Mouse (Mus musculus) heart, embryonic 12.5 days (tissue): ENCODE measurements at regions not wholly inside any gene's neighbourhood (a gene's known extent, or its start where the extent isn't known, plus 50 kb on each side); places are given as distances from the start of the nearest gene placed in this dataset.

ENCODE experiments used
- ATAC-seq: fragments of 200-750 bp; cut with Nextera tagmentation; 2 replicates; pipeline ENCODE4 v1.8.0; 2017; ENCODE audit warnings: moderate TSS enrichment, moderate library complexity; ENCODE audit not compliant: insufficient number of reproducible peaks, low FRiP score
- H3K27ac ChIP-seq: fragments of 300-500 bp; sonication (generic); 2 replicates; pipeline ENCODE4 v1.5.1; 2016; ENCODE audit warnings: mild to moderate bottlenecking, moderate library complexity; ENCODE audit not compliant: poor library complexity, severe bottlenecking
- H3K27me3 ChIP-seq: fragments of 300-500 bp; sonication (generic); replicated peaks from 2 replicates; pipeline ENCODE4 v1.6.1; 2016; ENCODE audit warnings: mild to moderate bottlenecking, moderate library complexity
- H3K36me3 ChIP-seq: fragments of 300-500 bp; sonication (generic); 2 replicates; pipeline ENCODE4 v1.6.1; 2016; ENCODE audit warnings: mild to moderate bottlenecking, moderate library complexity
- H3K4me1 ChIP-seq: fragments of 300-500 bp; sonication (generic); replicated peaks from 2 replicates; pipeline ENCODE4 v1.6.1; 2016; ENCODE audit warnings: mild to moderate bottlenecking
- H3K4me2 ChIP-seq: fragments of 300-500 bp; sonication (generic); 2 replicates; pipeline ENCODE4 v1.6.1; 2016; ENCODE audit warnings: mild to moderate bottlenecking, moderate library complexity
- H3K4me3 ChIP-seq: fragments of 300-500 bp; sonication (generic); 2 replicates; pipeline ENCODE4 v1.5.1; 2016; ENCODE audit warnings: mild to moderate bottlenecking
- H3K9ac ChIP-seq: fragments of 300-500 bp; sonication (generic); 2 replicates; pipeline ENCODE4 v1.6.1; 2016; ENCODE audit warnings: mild to moderate bottlenecking, moderate library complexity
- H3K9me3 ChIP-seq: fragments of 300-500 bp; sonication (generic); replicated peaks from 2 replicates; pipeline ENCODE4 v1.6.1; 2016; ENCODE audit warnings: mild to moderate bottlenecking, moderate library complexity
- WGBS: fragments of 180-500 bp; shearing (Covaris S2); methylation state at CpG from one replicate; pipeline ENCODE4 v1.1.7; 2016; 5-methylcytosine and 5-hydroxymethylcytosine counted together

DNA sequence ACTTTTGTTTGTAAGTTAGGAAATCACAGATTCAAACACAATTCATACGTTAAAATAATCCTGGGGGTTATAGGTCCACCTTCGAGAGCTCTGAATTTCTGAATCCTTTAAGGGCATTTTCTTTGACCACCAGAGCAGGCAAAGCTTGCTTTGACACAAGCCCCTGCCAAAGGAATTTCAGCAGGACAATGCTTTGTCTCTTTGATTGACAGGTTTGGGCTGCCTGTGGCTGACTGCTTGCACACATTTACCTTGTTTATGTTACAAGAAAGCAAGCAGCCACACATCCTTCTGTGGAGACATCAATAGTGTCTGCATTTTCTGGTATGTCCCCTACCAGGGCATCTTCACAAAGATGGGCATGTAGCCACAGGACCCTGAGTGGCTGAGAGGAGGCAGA is 228.5 kb downstream of the Dcdc2c start:
- H3K4me3 ChIP-seq: no peak overlapping the region
- no peaks in the 10 kb centered on the region for H3K9me3 ChIP-seq
- H3K36me3 ChIP-seq: no peaks in the 10 kb centered on the region
- no peaks in the 10 kb centered on the region for H3K27me3 ChIP-seq
- H3K4me2 ChIP-seq: no peak overlapping the region
- no peak overlapping the region for H3K27ac ChIP-seq
- WGBS: 51% methylated on average over 2 of the region's 2 CpGs
- no peak overlapping the region for H3K9ac ChIP-seq
- H3K4me1 ChIP-seq: no peaks in the 10 kb centered on the region
- no peak for ATAC-seq

DNA sequence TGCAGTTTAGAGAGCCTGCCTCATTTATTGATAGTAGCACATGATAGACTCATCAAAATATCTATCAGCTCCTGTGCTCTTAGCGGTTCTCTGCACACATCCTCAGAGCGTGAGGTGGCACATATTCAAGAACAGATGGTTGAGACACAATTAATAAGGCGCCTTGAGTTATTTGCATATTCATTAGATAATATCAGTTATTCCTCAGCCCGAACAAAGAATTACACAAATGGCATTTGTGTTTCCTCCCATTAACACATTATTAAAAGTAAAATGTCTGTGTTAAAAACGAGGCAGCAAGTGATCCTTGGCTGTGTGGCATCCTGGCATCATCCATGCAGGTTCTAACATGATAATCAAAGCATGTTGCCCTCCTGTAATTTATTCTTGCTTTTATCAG is 243.0 kb downstream of the Dcdc2c start:
- Histone ChIP-seq H3K4me1 (no peaks in the 10 kb centered on the region), H3K9ac (no peak overlapping the region), H3K36me3 (no peaks in the 10 kb centered on the region), H3K9me3 (no peaks in the 10 kb centered on the region), H3K4me2 (no peak overlapping the region), H3K27ac (no peak overlapping the region), H3K27me3 (no peaks in the 10 kb centered on the region), H3K4me3 (no peak overlapping the region)
- ATAC-seq: no peak
- 75% methylated on average over 5 of the region's 5 CpGs for WGBS

DNA sequence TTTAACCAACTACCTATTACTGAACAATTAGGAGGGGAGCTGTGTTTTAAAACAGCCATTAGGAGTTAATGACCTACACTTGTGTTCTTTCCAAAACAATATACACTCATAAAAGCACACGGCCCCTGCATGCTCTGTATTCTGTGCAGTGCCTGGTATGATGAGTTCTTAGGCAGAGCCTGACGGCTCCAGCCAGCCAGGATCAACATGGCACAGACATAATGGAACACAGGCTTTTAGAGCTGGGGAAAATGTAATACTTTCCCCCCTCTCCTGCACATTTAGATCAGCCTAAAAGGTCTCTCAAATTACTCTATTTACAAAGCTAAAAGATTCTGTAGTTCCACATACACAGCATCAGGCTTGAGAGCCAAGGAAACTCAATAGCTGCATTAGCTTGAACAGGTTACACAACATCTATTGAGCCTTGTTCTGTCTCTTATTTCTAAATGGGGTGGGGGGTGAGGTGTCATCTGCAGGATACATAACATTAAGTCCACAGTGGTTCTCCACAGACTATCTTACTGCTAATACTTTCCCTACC is 250.1 kb downstream of the Dcdc2c start:
- Histone ChIP-seq H3K27ac (no peak overlapping the region), H3K4me2 (no peak overlapping the region), H3K4me1 (no peaks in the 10 kb centered on the region), H3K9ac (no peak overlapping the region), H3K36me3 (no peaks in the 10 kb centered on the region), H3K4me3 (no peak overlapping the region), H3K9me3 (no peaks in the 10 kb centered on the region), H3K27me3 (no peaks in the 10 kb centered on the region)
- WGBS: 77% methylated on average over 2 of the region's 2 CpGs
- ATAC-seq: no peak

- Histone ChIP-seq H3K4me1 (no peaks in the 10 kb centered on the region), H3K4me2 (no peak overlapping the region), H3K9me3 (no peaks in the 10 kb centered on the region), H3K4me3 (no peak overlapping the region), H3K27ac (no peak overlapping the region), H3K36me3 (no peaks in the 10 kb centered on the region), H3K9ac (no peak overlapping the region), H3K27me3 (no peaks in the 10 kb centered on the region)
- no peak for ATAC-seq
- WGBS: 81% methylated on average over 5 of the region's 5 CpGs
Measured at GRCm38 (mm10) chr12:28288376-28288896, 263.8 kb downstream of the Dcdc2c start.

DNA sequence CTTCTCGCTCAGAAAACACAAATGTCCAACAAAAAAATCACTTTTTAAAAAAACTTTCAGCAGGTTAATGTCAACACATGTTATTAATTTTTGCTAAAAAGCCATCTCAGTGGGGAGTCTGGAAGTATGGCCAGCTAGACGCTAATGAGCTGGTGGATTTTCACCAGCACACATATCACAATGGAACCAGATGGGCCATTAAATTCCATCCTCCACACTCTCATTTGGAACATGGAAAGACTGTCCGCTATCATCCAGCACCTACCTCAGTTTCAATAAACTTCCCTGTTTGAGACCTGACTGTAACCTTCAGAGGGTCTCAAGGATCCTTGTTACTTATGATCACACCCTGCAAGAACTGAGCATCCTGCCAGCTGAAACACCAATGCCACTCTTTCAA is 296.7 kb downstream of the Dcdc2c start:
- ATAC-seq: no peak
- whole genome bisulfite sequencing: 78% methylated on average over 3 of the region's 3 CpGs
- no peaks in the 10 kb centered on the region for H3K36me3 ChIP-seq
- no peak overlapping the region for H3K27ac ChIP-seq
- H3K27me3 ChIP-seq: no peaks in the 10 kb centered on the region
- peaks cover 4% of the 10 kb centered on the region; the same call in 1 of the 2 replicates for H3K9me3 ChIP-seq
- no peak overlapping the region for H3K4me3 ChIP-seq
- no peaks in the 10 kb centered on the region for H3K4me1 ChIP-seq
- H3K9ac ChIP-seq: no peak overlapping the region
- H3K4me2 ChIP-seq: no peak overlapping the region

- Histone ChIP-seq H3K4me2 (no peak overlapping the region), H3K36me3 (no peaks in the 10 kb centered on the region), H3K4me3 (no peak overlapping the region), H3K4me1 (no peaks in the 10 kb centered on the region), H3K9ac (no peak overlapping the region), H3K27me3 (no peaks in the 10 kb centered on the region), H3K9me3 (no peaks in the 10 kb centered on the region; the same call in 1 of the 2 replicates), H3K27ac (no peak overlapping the region)
- 64% methylated on average over 1 of the region's 1 CpGs for WGBS
- no peak for ATAC-seq
Measured at GRCm38 (mm10) chr12:28250526-28250925, 301.7 kb downstream of the Dcdc2c start.

DNA sequence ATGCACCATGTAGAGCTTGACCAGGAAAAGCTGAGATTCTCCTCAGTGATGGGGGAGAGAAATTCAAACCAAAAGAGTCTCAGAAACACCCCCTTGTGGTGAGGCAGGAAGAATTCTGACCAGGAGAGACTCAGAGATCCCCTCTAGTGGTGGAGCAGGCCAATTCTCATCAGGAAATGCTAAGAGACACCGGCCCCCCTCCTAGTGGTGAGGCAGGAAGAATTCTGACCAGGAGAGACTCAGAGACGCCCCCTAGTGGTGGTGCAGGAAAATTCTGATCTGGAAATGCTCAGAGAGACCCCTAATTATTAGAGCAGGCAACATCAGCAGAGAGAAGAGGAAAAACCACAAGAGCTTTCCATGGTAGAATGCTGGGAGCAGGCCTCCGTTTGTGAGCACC is 303.4 kb downstream of the Dcdc2c start:
- H3K27ac ChIP-seq: no peak overlapping the region
- no peak overlapping the region for H3K4me2 ChIP-seq
- 56% methylated on average over 3 of the region's 3 CpGs for WGBS
- no peaks in the 10 kb centered on the region; the same call in 1 of the 2 replicates for H3K9me3 ChIP-seq
- no peaks in the 10 kb centered on the region for H3K27me3 ChIP-seq
- no peak for ATAC-seq
- no peaks in the 10 kb centered on the region for H3K4me1 ChIP-seq
- no peak overlapping the region for H3K9ac ChIP-seq
- H3K4me3 ChIP-seq: no peak overlapping the region
- no peaks in the 10 kb centered on the region for H3K36me3 ChIP-seq

DNA sequence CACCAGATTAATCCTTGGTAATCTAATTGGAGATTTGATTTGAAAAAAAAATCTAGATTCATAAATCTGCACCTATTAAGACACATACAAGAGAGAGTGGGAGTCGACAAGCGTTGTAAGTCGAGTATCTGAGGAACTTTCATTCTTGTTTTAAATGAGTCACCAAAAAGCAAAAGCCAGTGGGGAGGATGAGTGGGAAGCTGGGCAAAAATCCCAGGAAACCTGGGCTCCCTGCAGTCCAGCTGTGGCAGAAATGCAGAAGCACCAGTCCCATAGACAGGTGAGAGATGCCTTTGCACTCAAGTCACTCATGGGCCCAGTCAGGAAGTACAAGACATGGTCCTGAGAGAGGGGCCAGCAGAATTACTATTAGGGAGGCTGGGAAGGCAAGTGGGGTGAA is 303.9 kb downstream of the Dcdc2c start:
- Histone ChIP-seq H3K9ac (no peak overlapping the region), H3K4me1 (no peaks in the 10 kb centered on the region), H3K27ac (no peak overlapping the region), H3K27me3 (no peaks in the 10 kb centered on the region), H3K9me3 (no peaks in the 10 kb centered on the region; the same call in 1 of the 2 replicates), H3K4me2 (no peak overlapping the region), H3K36me3 (no peaks in the 10 kb centered on the region), H3K4me3 (no peak overlapping the region)
- WGBS: 89% methylated on average over 3 of the region's 3 CpGs
- no peak for ATAC-seq

DNA sequence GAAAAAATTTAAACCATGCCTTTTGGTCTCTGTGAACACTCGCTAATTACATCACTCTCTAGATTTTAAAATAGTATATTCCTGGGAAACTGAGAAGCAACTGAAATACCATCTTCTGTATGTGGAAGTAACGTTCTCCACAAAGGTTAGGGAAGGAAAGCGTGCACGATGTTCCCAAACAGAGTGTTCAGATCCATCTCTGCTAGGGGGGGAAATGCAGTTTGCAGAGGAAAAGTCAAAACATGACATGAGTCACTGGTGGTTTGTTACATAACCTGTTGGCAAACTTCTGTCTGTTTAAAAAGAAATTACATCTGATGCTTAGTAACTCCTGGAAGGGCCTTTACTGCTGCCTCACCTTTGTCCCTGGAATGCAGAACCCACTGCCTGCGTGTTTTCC is 314.2 kb downstream of the Dcdc2c start:
- H3K4me3 ChIP-seq: no peak overlapping the region
- WGBS: 79% methylated on average over 5 of the region's 5 CpGs
- no peak overlapping the region for H3K4me2 ChIP-seq
- H3K36me3 ChIP-seq: no peaks in the 10 kb centered on the region
- no peaks in the 10 kb centered on the region for H3K4me1 ChIP-seq
- no peak overlapping the region for H3K27ac ChIP-seq
- no peak for ATAC-seq
- H3K27me3 ChIP-seq: no peaks in the 10 kb centered on the region
- no peak overlapping the region for H3K9ac ChIP-seq
- no peaks in the 10 kb centered on the region for H3K9me3 ChIP-seq

DNA sequence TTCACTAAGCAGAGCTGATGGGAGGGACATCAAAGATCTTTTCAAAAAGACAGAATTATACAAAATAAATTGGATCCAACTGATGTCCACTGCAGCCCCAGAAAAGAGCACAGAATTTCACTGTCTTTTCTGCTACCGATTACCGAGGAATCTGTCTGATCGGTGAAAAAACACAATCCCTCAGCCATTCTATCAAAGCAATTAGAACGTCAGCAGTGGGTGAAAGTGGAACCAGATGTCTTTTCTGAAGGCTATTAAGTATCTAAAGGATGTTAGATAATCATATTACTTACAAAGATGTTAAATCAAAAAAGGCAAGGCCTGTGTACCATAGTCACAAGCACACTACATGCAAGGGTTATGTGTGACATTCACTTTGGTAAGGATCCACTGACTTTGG is 315.2 kb downstream of the Dcdc2c start:
- Histone ChIP-seq H3K27me3 (no peaks in the 10 kb centered on the region), H3K27ac (no peak overlapping the region), H3K4me2 (no peak overlapping the region), H3K9me3 (no peaks in the 10 kb centered on the region), H3K9ac (no peak overlapping the region), H3K36me3 (no peaks in the 10 kb centered on the region), H3K4me1 (no peaks in the 10 kb centered on the region), H3K4me3 (no peak overlapping the region)
- ATAC-seq: no peak
- WGBS: 74% methylated on average over 4 of the region's 4 CpGs

DNA sequence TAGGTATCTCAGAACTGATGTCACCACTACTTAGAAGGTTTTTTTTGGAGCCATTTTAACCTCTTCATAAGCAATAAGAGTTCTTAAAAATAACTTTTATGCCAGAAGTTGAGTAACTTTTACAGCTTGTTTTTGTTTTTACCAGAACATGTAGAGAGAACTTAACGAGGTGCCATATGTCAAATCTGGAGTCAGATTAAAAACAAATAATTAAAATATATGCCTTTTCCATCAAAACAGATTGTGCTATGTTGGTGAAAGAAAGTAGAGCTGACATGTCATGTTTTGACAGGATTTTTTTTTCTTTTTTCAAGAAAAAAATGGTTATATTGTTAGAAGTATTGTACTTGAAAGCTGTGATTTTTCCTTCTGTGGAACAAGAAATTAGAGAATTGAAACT is 349.4 kb downstream of the Dcdc2c start:
- no peak for ATAC-seq
- no peaks in the 10 kb centered on the region for H3K36me3 ChIP-seq
- H3K4me1 ChIP-seq: no peaks in the 10 kb centered on the region
- H3K27ac ChIP-seq: no peak overlapping the region
- WGBS: 77% methylated on average over 1 of the region's 1 CpGs
- no peak overlapping the region for H3K9ac ChIP-seq
- no peaks in the 10 kb centered on the region for H3K9me3 ChIP-seq
- no peak overlapping the region for H3K4me3 ChIP-seq
- H3K4me2 ChIP-seq: no peak overlapping the region
- H3K27me3 ChIP-seq: no peaks in the 10 kb centered on the region

GRCm38 (mm10) chr12:28186695-28187094 is 365.5 kb downstream of the Dcdc2c start:
- Histone ChIP-seq H3K27ac (no peak overlapping the region), H3K27me3 (no peaks in the 10 kb centered on the region), H3K36me3 (no peaks in the 10 kb centered on the region), H3K4me3 (no peak overlapping the region), H3K4me1 (no peaks in the 10 kb centered on the region), H3K4me2 (no peak overlapping the region), H3K9me3 (peaks cover 14% of the 10 kb centered on the region; the same call in 1 of the 2 replicates), H3K9ac (no peak overlapping the region)
- no peak for ATAC-seq
